Comparison of ENCODE assay signal across 7 mouse cellular contexts in genomic region chr12:33303384-33303770, GRCm38 (mm10).
DNase-seq lines count a peak whose midpoint lies in the region; ATAC-seq lines count a peak whose summit lies in the region.

No protein-coding gene starts in this region.

- H3K27me3 ChIP-seq in neural tube, embryonic 11.5 days (ENCODE audit: control insufficient read depth, insufficient read depth, low read length): no peaks in the 10 kb centered on the region
- peaks cover 40% of the 10 kb centered on the region for H3K27me3 ChIP-seq in forebrain, embryonic 10.5 days (ENCODE audit: poor library complexity, severe bottlenecking)
- H3K27me3 ChIP-seq in neural tube, embryonic 12.5 days (replicated peaks): 0 out of 2 replicates have a peak, but pooled peaks cover 7% of the 10 kb centered on the region

- no peak overlapping the region for H3K9ac ChIP-seq in neural tube, embryonic 11.5 days (ENCODE audit: low read length)
- no peak overlapping the region for H3K9ac ChIP-seq in neural tube, embryonic 12.5 days

- ATAC-seq in neural tube, embryonic 11.5 days (ENCODE audit: insufficient read depth, low FRiP score, low TSS enrichment): 0 out of 2 replicates have a peak, but pooled peaks have one; percentile 23
- ATAC-seq in neural tube, embryonic 12.5 days (ENCODE audit: low FRiP score, low read depth): peak; percentile 60

- no peak overlapping the region for H3K27ac ChIP-seq in neural tube, embryonic 11.5 days (ENCODE audit: low read depth, low read length)
- no peak overlapping the region for H3K27ac ChIP-seq in forebrain, embryonic 10.5 days
- no peak overlapping the region for H3K27ac ChIP-seq in neural tube, embryonic 12.5 days

- intact Hi-C loops in gastrocnemius, postnatal 36 days (cut with DNase I): no loop called here

- no peaks in the 10 kb centered on the region for H3K36me3 ChIP-seq in neural tube, embryonic 11.5 days (ENCODE audit: control insufficient read depth, insufficient read depth, low read length)
- no peaks in the 10 kb centered on the region for H3K36me3 ChIP-seq in forebrain, embryonic 10.5 days (replicated peaks)
- no peaks in the 10 kb centered on the region for H3K36me3 ChIP-seq in neural tube, embryonic 12.5 days

- H3K4me2 ChIP-seq in neural tube, embryonic 11.5 days (ENCODE audit: low read depth): peak overlapping the region; percentile 82
- peak overlapping the region; percentile 68 for H3K4me2 ChIP-seq in neural tube, embryonic 12.5 days (replicated peaks)

- H3K9me3 ChIP-seq in neural tube, embryonic 11.5 days (ENCODE audit: control insufficient read depth, low read length): no peaks in the 10 kb centered on the region
- H3K9me3 ChIP-seq in forebrain, embryonic 10.5 days: no peaks in the 10 kb centered on the region
- no peaks in the 10 kb centered on the region for H3K9me3 ChIP-seq in neural tube, embryonic 12.5 days

- no peak for DNase-seq in neural tube, embryonic 11.5 days (ENCODE audit: low spot score)
- DNase-seq in neural tube, embryonic 10.5 days (ENCODE audit: extremely low spot score, low spot score): no peak
- DNase-seq in forebrain, embryonic 10.5 days (ENCODE audit: extremely low spot score, low spot score): no peak
- peak; percentile 48 to 66 for DNase-seq in kidney, postnatal 25 days
- no peak for DNase-seq in left cerebral cortex, adult 18-20 months (ENCODE audit: low spot score in 2 of 2)
- no peak for DNase-seq in gastrocnemius, postnatal 36 days

- H3K4me1 ChIP-seq in neural tube, embryonic 11.5 days (ENCODE audit: control insufficient read depth, insufficient read depth, low read length): peaks cover 4% of the 10 kb centered on the region; the same call in 1 of the 2 replicates
- H3K4me1 ChIP-seq in forebrain, embryonic 10.5 days: peaks cover 23% of the 10 kb centered on the region
- H3K4me1 ChIP-seq in neural tube, embryonic 12.5 days: peaks cover 12% of the 10 kb centered on the region; the same call in 1 of the 2 replicates

- 3% methylated on average over 9 of the region's 9 CpGs for WGBS in neural tube, embryonic 11.5 days
- 4% methylated on average over 9 of the region's 9 CpGs for WGBS in forebrain, embryonic 10.5 days
- 1% methylated on average over 9 of the region's 9 CpGs for WGBS in neural tube, embryonic 12.5 days

- peak overlapping the region; percentile 35 for H3K4me3 ChIP-seq in neural tube, embryonic 11.5 days (ENCODE audit: low read depth, low read length)
- peak overlapping the region; percentile 57 for H3K4me3 ChIP-seq in forebrain, embryonic 10.5 days
- H3K4me3 ChIP-seq in neural tube, embryonic 12.5 days: no peak overlapping the region; the same call in 1 of the 2 replicates

Comparison
In these comparisons a context has a peak if more than half of its experiments do, and no peak if none do; other contexts are left out.
1. DNase-seq: peak in kidney, postnatal 25 days (2 of 2); none in neural tube, embryonic 11.5 days (single experiment), neural tube, embryonic 10.5 days (single experiment), forebrain, embryonic 10.5 days (single experiment), left cerebral cortex, adult 18-20 months (0 of 2) and gastrocnemius, postnatal 36 days (0 of 2).